14 mouse cellular contexts compared by ENCODE assay signal in genomic region chr8:108702201-108702600, GRCm38 (mm10).
DNase-seq lines count a peak whose midpoint lies in the region; ATAC-seq lines count a peak whose summit lies in the region.
"Had no signal": no experiment of that assay in that cellular context is flagged by ENCODE, and none has a peak within 500 bp of the region (broad histone marks: within the 10 kb centered on the region; RNA-seq: fewer than 3 reads in every experiment).

No protein-coding gene starts in this region.

- H3K4me3 ChIP-seq in embryonic facial prominence, embryonic 10.5 days: peak overlapping the region; percentile 99
- peak overlapping the region; percentile 89 for H3K4me3 ChIP-seq in hindbrain, embryonic 13.5 days
- peak overlapping the region; percentile 93 for H3K4me3 ChIP-seq in midbrain, embryonic 13.5 days (replicated peaks)
- H3K4me3 ChIP-seq: megakaryocyte, embryonic 14.5 days had no signal

- peak overlapping the region; percentile 99 for H3K9ac ChIP-seq in hindbrain, embryonic 13.5 days
- peak overlapping the region; percentile 100 for H3K9ac ChIP-seq in midbrain, embryonic 13.5 days (replicated peaks)

- 5% methylated on average over 1 of the region's 1 CpGs for WGBS in embryonic facial prominence, embryonic 10.5 days
- WGBS in hindbrain, embryonic 13.5 days: 5% methylated on average over 1 of the region's 1 CpGs
- 5% methylated on average over 1 of the region's 1 CpGs for WGBS in midbrain, embryonic 13.5 days

- H3K27ac ChIP-seq in embryonic facial prominence, embryonic 10.5 days (replicated peaks): peak overlapping the region; percentile 100; the same call in 1 of the 2 replicates
- peak overlapping the region; percentile 100 for H3K27ac ChIP-seq in hindbrain, embryonic 13.5 days
- H3K27ac ChIP-seq in midbrain, embryonic 13.5 days: peak overlapping the region; percentile 100

- no peaks in the 10 kb centered on the region for H3K9me3 ChIP-seq in embryonic facial prominence, embryonic 10.5 days
- no peaks in the 10 kb centered on the region for H3K9me3 ChIP-seq in hindbrain, embryonic 13.5 days
- H3K9me3 ChIP-seq in midbrain, embryonic 13.5 days: no peaks in the 10 kb centered on the region
- H3K9me3 ChIP-seq: megakaryocyte, embryonic 14.5 days had no signal

- peaks cover 77% of the 10 kb centered on the region for H3K4me1 ChIP-seq in embryonic facial prominence, embryonic 10.5 days
- peaks cover 27% of the 10 kb centered on the region for H3K4me1 ChIP-seq in hindbrain, embryonic 13.5 days (replicated peaks)
- peaks cover 59% of the 10 kb centered on the region for H3K4me1 ChIP-seq in midbrain, embryonic 13.5 days (replicated peaks)

- peaks cover 42% of the 10 kb centered on the region for H3K27me3 ChIP-seq in embryonic facial prominence, embryonic 10.5 days (replicated peaks; ENCODE audit: low read depth, poor library complexity, severe bottlenecking)
- H3K27me3 ChIP-seq in hindbrain, embryonic 13.5 days: peaks cover 40% of the 10 kb centered on the region
- peaks cover 24% of the 10 kb centered on the region; the same call in 1 of the 2 replicates for H3K27me3 ChIP-seq in midbrain, embryonic 13.5 days

- no peaks in the 10 kb centered on the region for H3K36me3 ChIP-seq in embryonic facial prominence, embryonic 10.5 days (replicated peaks)
- no peaks in the 10 kb centered on the region for H3K36me3 ChIP-seq in hindbrain, embryonic 13.5 days
- no peaks in the 10 kb centered on the region for H3K36me3 ChIP-seq in midbrain, embryonic 13.5 days

- no peak for ATAC-seq in hindbrain, embryonic 13.5 days (ENCODE audit: low FRiP score)
- ATAC-seq in midbrain, embryonic 13.5 days: no peak
- no peak for ATAC-seq in CD4-positive, CD25-positive, alpha-beta regulatory T cell, adult 4 months
- ATAC-seq in monocyte, adult 5-6 weeks (replicated peaks; ENCODE audit: insufficient number of reproducible peaks, low FRiP score, low TSS enrichment, poor library complexity, severe bottlenecking): no peak

- H3K4me2 ChIP-seq in hindbrain, embryonic 13.5 days: peak overlapping the region; percentile 93
- H3K4me2 ChIP-seq in midbrain, embryonic 13.5 days (replicated peaks): peak overlapping the region; percentile 85

- peak; percentile 57 for DNase-seq in embryo, embryonic 10.5 days (ENCODE audit: low spot score)
- DNase-seq in embryo, embryonic 10 days (ENCODE audit: low spot score): no peak
- DNase-seq in embryonic facial prominence, embryonic 10.5 days (ENCODE audit: low spot score): no peak
- DNase-seq in layer of hippocampus, postnatal 36 days: no peak
- DNase-seq: adrenal gland, postnatal 25 days; gastrocnemius, postnatal 14 days; kidney, adult 11 months; left cerebral cortex, postnatal 4 days; retina, postnatal 1 day had no signal
